Mouse (Mus musculus) liver, embryonic 12.5 days (tissue): Measurements from ENCODE around the gene 3110040N11Rik. TPM values are rescaled to one million over a fixed set of nuclear protein-coding genes. Genes with fewer than 3 reads are reported as not detected.

Source experiments
- ATAC-seq: fragments of 200-750 bp; cut with Nextera tagmentation; 2 replicates; pipeline ENCODE4 v1.8.0; 2017; ENCODE audit warnings: moderate number of reproducible peaks, mild to moderate bottlenecking, moderate library complexity
- H3K27ac ChIP-seq: fragments of 300-500 bp; sonication (generic); 2 replicates; pipeline ENCODE4 v1.5.1; 2016; ENCODE audit warnings: mild to moderate bottlenecking
- H3K27me3 ChIP-seq: fragments of 300-500 bp; sonication (generic); replicated peaks from 2 replicates; pipeline ENCODE4 v1.6.1; 2016; ENCODE audit warnings: mild to moderate bottlenecking, moderate library complexity
- H3K36me3 ChIP-seq: fragments of 300-500 bp; sonication (generic); 2 replicates; pipeline ENCODE4 v1.6.1; 2016; ENCODE audit warnings: mild to moderate bottlenecking, moderate library complexity
- H3K4me1 ChIP-seq: fragments of 300-500 bp; sonication (generic); 2 replicates; pipeline ENCODE4 v1.6.1; 2016
- H3K4me2 ChIP-seq: fragments of 300-500 bp; sonication (generic); 2 replicates; pipeline ENCODE4 v1.6.1; 2016; ENCODE audit warnings: mild to moderate bottlenecking, moderate library complexity
- H3K4me3 ChIP-seq: fragments of 300-500 bp; sonication (generic); 2 replicates; pipeline ENCODE4 v1.5.1; 2016; ENCODE audit warnings: mild to moderate bottlenecking, moderate library complexity
- H3K9ac ChIP-seq: fragments of 300-500 bp; sonication (generic); 2 replicates; pipeline ENCODE4 v1.6.1; 2016; ENCODE audit warnings: mild to moderate bottlenecking, moderate library complexity
- H3K9me3 ChIP-seq: fragments of 300-500 bp; sonication (generic); replicated peaks from 2 replicates; pipeline ENCODE4 v1.6.1; 2016; ENCODE audit warnings: mild to moderate bottlenecking, moderate library complexity
- WGBS: fragments of 180-500 bp; shearing (Covaris S2); methylation state at CpG from one replicate; pipeline ENCODE4 v1.1.7; 2016; ENCODE audit not compliant: insufficient replicate concordance; 5-methylcytosine and 5-hydroxymethylcytosine counted together
- polyA plus RNA-seq: library from polyadenylated mRNA; unstranded; fragments of >200 nt; fragmentation: Nextera tagmentation; extraction: Ambion mirVana; gene quantifications from 2 replicates; pipeline ENCODE4 v1.2.1, GENCODE M21; 2016

3110040N11Rik gene
- polyA plus RNA-seq, 1 experiment from 2014 or later = 29.5 TPM

GRCm38 (mm10) chr7:81732183-81733089, 56.8 kb downstream of the 3110040N11Rik start:
- Histone ChIP-seq H3K27me3 (peaks cover 5% of the 10 kb centered on the region), H3K27ac (no peak overlapping the region), H3K36me3 (no peaks in the 10 kb centered on the region), H3K4me1 (peaks cover 14% of the 10 kb centered on the region), H3K4me3 (no peak overlapping the region), H3K9me3 (no peaks in the 10 kb centered on the region), H3K9ac (no peak overlapping the region), H3K4me2 (no peak overlapping the region)
- no peak for ATAC-seq
- 52% methylated on average over 12 of the region's 12 CpGs for WGBS

Other genes with a start within 250 kb of the 3110040N11Rik start
- 0.05 and 0.06 TPM in 2 replicates for gene Fsd2, start 222.5 kb downstream of the 3110040N11Rik start, polyA plus RNA-seq
- gene Whamm, start 218.2 kb downstream of the 3110040N11Rik start, polyA plus RNA-seq = 8.2 and 9.6 TPM in 2 replicates
- gene Homer2, start 82.0 kb downstream of the 3110040N11Rik start, polyA plus RNA-seq = 8.8 and 10.0 TPM in 2 replicates
- gene Ramac, start 26.6 kb downstream of the 3110040N11Rik start, polyA plus RNA-seq = 69.7 and 73.6 TPM in 2 replicates
- gene Btbd1, start 40.0 kb upstream of the 3110040N11Rik start, polyA plus RNA-seq = 39.6 and 41.1 TPM in 2 replicates
- not detected in 2 replicates for gene Gm10160, start 66.3 kb upstream of the 3110040N11Rik start, polyA plus RNA-seq
- gene Tm6sf1, start 69.5 kb upstream of the 3110040N11Rik start, polyA plus RNA-seq = 8.3 and 8.9 TPM in 2 replicates
- 2.0 and 2.5 TPM in 2 replicates for gene Hdgfl3, start 145.0 kb upstream of the 3110040N11Rik start, polyA plus RNA-seq
- gene Bnc1, start 202.8 kb upstream of the 3110040N11Rik start, polyA plus RNA-seq = 1.8 and 1.9 TPM in 2 replicates